30 mouse cellular contexts compared by ENCODE assay signal in the genomic region with DNA sequence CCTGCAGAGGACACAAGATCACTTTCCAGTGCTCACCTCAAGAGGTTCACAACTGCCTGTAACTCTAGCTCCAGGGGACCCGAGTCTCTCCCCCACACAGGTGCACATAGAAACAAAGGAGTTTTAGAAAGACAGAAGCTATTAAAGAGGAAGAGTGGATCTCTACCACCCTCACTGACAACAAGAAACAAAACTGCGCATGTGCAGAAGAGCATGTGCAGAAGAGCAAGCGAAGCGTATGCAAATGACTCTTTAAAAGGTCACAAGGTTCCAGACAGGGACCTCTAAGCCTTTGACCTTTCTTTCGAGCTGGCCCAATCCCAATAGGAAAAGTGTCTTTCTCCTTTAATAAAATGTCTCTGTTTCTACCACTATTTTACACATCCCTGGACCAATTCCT. TPM values are rescaled to one million over a fixed set of nuclear protein-coding genes. Genes with fewer than 3 reads are reported as not detected.
DNase-seq lines count a peak whose midpoint lies in the region; ATAC-seq lines count a peak whose summit lies in the region.
"Had no signal": no experiment of that assay in that cellular context is flagged by ENCODE, and none has a peak within 500 bp of the region (broad histone marks: within the 10 kb centered on the region; RNA-seq: fewer than 3 reads in every experiment).

No protein-coding gene starts in this region.

- 49% methylated on average over 5 of the region's 5 CpGs for WGBS in forebrain, embryonic 10.5 days
- 36% methylated on average over 5 of the region's 5 CpGs for WGBS in forebrain, embryonic 13.5 days
- WGBS in heart, embryonic 10.5 days, result 68% methylated on average over 5 of the region's 5 CpGs

- no peak for ATAC-seq in forebrain, embryonic 13.5 days
- ATAC-seq: inflammation-experienced regulatory T-cells, adult 6 months; Patski had no signal

- H3K27me3 ChIP-seq in forebrain, embryonic 10.5 days (ENCODE audit: poor library complexity, severe bottlenecking), result peaks cover 6% of the 10 kb centered on the region; the same call in 1 of the 2 replicates
- H3K27me3 ChIP-seq in forebrain, embryonic 13.5 days, result no peaks in the 10 kb centered on the region
- H3K27me3 ChIP-seq in heart, embryonic 10.5 days (ENCODE audit: insufficient read depth, poor library complexity, severe bottlenecking), result no peaks in the 10 kb centered on the region
- H3K27me3 ChIP-seq: embryonic facial prominence, embryonic 12.5 days; hindbrain, embryonic 15.5 days; lung, embryonic 15.5 days; neural tube, embryonic 13.5 days had no signal

- DNase-seq in forebrain, embryonic 10.5 days (ENCODE audit: extremely low spot score, low spot score), result no peak
- DNase-seq in A20 (ENCODE audit: low read depth, low spot score) (peak; percentile 46), R1 (ENCODE audit: low read depth, low spot score) (peak; percentile 40)
- peak; percentile 52 for DNase-seq in retina, postnatal 1 day
- DNase-seq in spleen, postnatal 10 days (ENCODE audit: low spot score in 2 of 2), result no peak
- DNase-seq in heart, embryonic 10.5 days (ENCODE audit: low spot score), result no peak
- DNase-seq: cerebellum, adult 18-20 months; cerebellum, postnatal 10 days; gastrocnemius, postnatal 14 days; kidney, adult 18-20 months; kidney, postnatal 4 days; right cerebral cortex, postnatal 14 days; thymus, postnatal 25 days had no signal

- no peaks in the 10 kb centered on the region for H3K9me3 ChIP-seq in forebrain, embryonic 10.5 days
- no peaks in the 10 kb centered on the region for H3K9me3 ChIP-seq in forebrain, embryonic 13.5 days (replicated peaks)
- no peaks in the 10 kb centered on the region for H3K9me3 ChIP-seq in heart, embryonic 10.5 days
- H3K9me3 ChIP-seq: embryonic facial prominence, embryonic 12.5 days; hindbrain, embryonic 15.5 days; limb, embryonic 13.5 days; lung, embryonic 15.5 days had no signal

- no peaks in the 10 kb centered on the region for H3K36me3 ChIP-seq in forebrain, embryonic 10.5 days (replicated peaks)
- H3K36me3 ChIP-seq in forebrain, embryonic 13.5 days (ENCODE audit: poor library complexity, severe bottlenecking), result no peaks in the 10 kb centered on the region
- no peaks in the 10 kb centered on the region for H3K36me3 ChIP-seq in heart, embryonic 10.5 days
- H3K36me3 ChIP-seq: embryonic facial prominence, embryonic 12.5 days; hindbrain, embryonic 15.5 days; limb, embryonic 13.5 days; lung, embryonic 15.5 days; neural tube, embryonic 13.5 days had no signal

- no peak overlapping the region for H3K4me3 ChIP-seq in forebrain, embryonic 10.5 days
- no peak overlapping the region for H3K4me3 ChIP-seq in forebrain, embryonic 13.5 days
- no peak overlapping the region for H3K4me3 ChIP-seq in heart, embryonic 10.5 days
- H3K4me3 ChIP-seq: embryonic facial prominence, embryonic 12.5 days; hindbrain, embryonic 15.5 days; limb, embryonic 13.5 days; lung, embryonic 15.5 days; neural tube, embryonic 13.5 days had no signal

- peak overlapping the region; percentile 31; the same call in 1 of the 2 replicates for H3K27ac ChIP-seq in forebrain, embryonic 10.5 days
- H3K27ac ChIP-seq in forebrain, embryonic 13.5 days, result no peak overlapping the region
- H3K27ac ChIP-seq in heart, embryonic 10.5 days, result no peak overlapping the region
- H3K27ac ChIP-seq: embryonic facial prominence, embryonic 12.5 days; hindbrain, embryonic 15.5 days; kidney, postnatal 0 days; limb, embryonic 13.5 days; lung, embryonic 15.5 days; neural tube, embryonic 13.5 days had no signal

- peaks cover 34% of the 10 kb centered on the region for H3K4me1 ChIP-seq in forebrain, embryonic 10.5 days
- 0 out of 2 replicates have a peak, but pooled peaks cover 8% of the 10 kb centered on the region for H3K4me1 ChIP-seq in forebrain, embryonic 13.5 days
- H3K4me1 ChIP-seq in heart, embryonic 10.5 days, result no peaks in the 10 kb centered on the region
- H3K4me1 ChIP-seq: embryonic facial prominence, embryonic 12.5 days; limb, embryonic 13.5 days; lung, embryonic 15.5 days; neural tube, embryonic 13.5 days had no signal

- no peak overlapping the region for H3K9ac ChIP-seq in forebrain, embryonic 13.5 days
- H3K9ac ChIP-seq: embryonic facial prominence, embryonic 12.5 days; hindbrain, embryonic 15.5 days; limb, embryonic 13.5 days; lung, embryonic 15.5 days; neural tube, embryonic 13.5 days had no signal

- no peak overlapping the region for H3K4me2 ChIP-seq in forebrain, embryonic 13.5 days
- H3K4me2 ChIP-seq: embryonic facial prominence, embryonic 12.5 days; heart, embryonic 11.5 days; hindbrain, embryonic 15.5 days; limb, embryonic 13.5 days; liver, embryonic 11.5 days; lung, embryonic 15.5 days; midbrain, embryonic 11.5 days; neural tube, embryonic 13.5 days had no signal

RNA-seq across cellular contexts. Expression of a gene that starts 10.3 kb away (rescaled TPM):
- 16.1 and 17.1 TPM in 2 replicates for polyA plus RNA-seq in forebrain, embryonic 10.5 days (2016; fragmentation: Nextera tagmentation; extraction: Ambion mirVana)
- polyA plus RNA-seq in forebrain, embryonic 13.5 days (2015; fragmentation: Nextera tagmentation; extraction: Ambion mirVana), result 20.7 and 20.8 TPM in 2 replicates
- 13.3 and 16.1 TPM in 2 replicates for polyA plus RNA-seq in heart, embryonic 10.5 days (2016; fragmentation: Nextera tagmentation; extraction: Ambion mirVana)

RNA-seq across cellular contexts. Expression of a gene that starts 10.5 kb away (rescaled TPM):
- polyA plus RNA-seq in forebrain, embryonic 10.5 days (2016; fragmentation: Nextera tagmentation; extraction: Ambion mirVana), result not detected in 2 replicates
- polyA plus RNA-seq in forebrain, embryonic 13.5 days (2015; fragmentation: Nextera tagmentation; extraction: Ambion mirVana), result not detected in 2 replicates
- not detected in 2 replicates for polyA plus RNA-seq in heart, embryonic 10.5 days (2016; fragmentation: Nextera tagmentation; extraction: Ambion mirVana)
- polyA plus RNA-seq: brain, embryonic 14.5 days; embryonic facial prominence, embryonic 12.5 days; heart, embryonic 11.5 days; heart, embryonic 16.5 days; hindbrain, embryonic 15.5 days; inflammation-experienced regulatory T-cells, adult 6 months; kidney, postnatal 0 days; limb, embryonic 13.5 days; liver, embryonic 11.5 days; liver, embryonic 16.5 days; lung, embryonic 15.5 days; midbrain, embryonic 11.5 days; neural tube, embryonic 13.5 days; Patski; small intestine, adult 2 months; stomach, embryonic 16.5 days had no signal

Comparison
In these comparisons a context has a peak if more than half of its experiments do, and no peak if none do; other contexts are left out.
1. DNase-seq: peak in A20 (single experiment), R1 (single experiment) and retina, postnatal 1 day (single experiment); none in forebrain, embryonic 10.5 days (single experiment), spleen, postnatal 10 days (0 of 2) and heart, embryonic 10.5 days (single experiment).